Mouse (Mus musculus) frontal cortex, postnatal 10 days (tissue): ENCODE measurements at regions not wholly inside any gene's neighbourhood (a gene's known extent, or its start where the extent isn't known, plus 50 kb on each side); places are given as distances from the start of the nearest gene placed in this dataset.

Experiments
- DNase-seq, 2 experiments: peaks; one replicate each; pipeline ENCODE4 v3.0.0; 2022; ENCODE audit warnings: low spot score in 2 of 2, mixed read lengths in 1 of 2

- DNase-seq, result no peak
Observed at GRCm38 (mm10) chr13:5714191-5714591, 147.1 kb upstream of the Klf6 start.

DNA sequence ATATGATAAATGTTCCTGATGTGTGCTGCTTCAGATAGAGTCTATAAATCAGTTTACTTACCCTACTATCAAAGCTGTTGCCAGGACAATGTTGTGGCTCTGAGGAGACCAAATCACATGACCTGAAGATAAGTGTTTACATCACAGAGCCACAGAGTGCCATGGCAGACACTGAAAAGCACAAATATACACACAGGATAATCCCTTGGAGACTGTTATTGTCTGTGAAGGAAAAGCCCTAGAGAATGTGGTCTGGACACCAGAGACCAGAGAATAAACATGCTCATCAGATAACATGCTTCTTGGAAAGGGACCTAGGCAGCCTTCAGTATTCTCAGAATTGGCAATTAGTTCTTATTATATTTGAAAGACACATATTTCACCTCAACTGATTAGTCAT is 146.5 kb upstream of the Klf6 start:
- no peak for DNase-seq

- DNase-seq, result no peak
Observed at GRCm38 (mm10) chr13:5716749-5717148, 144.5 kb upstream of the Klf6 start.

- no peak for DNase-seq
Observed at GRCm38 (mm10) chr13:5723319-5723718, 138.0 kb upstream of the Klf6 start.

- DNase-seq, result no peak
Observed at GRCm38 (mm10) chr13:5724364-5724763, 136.9 kb upstream of the Klf6 start.

DNA sequence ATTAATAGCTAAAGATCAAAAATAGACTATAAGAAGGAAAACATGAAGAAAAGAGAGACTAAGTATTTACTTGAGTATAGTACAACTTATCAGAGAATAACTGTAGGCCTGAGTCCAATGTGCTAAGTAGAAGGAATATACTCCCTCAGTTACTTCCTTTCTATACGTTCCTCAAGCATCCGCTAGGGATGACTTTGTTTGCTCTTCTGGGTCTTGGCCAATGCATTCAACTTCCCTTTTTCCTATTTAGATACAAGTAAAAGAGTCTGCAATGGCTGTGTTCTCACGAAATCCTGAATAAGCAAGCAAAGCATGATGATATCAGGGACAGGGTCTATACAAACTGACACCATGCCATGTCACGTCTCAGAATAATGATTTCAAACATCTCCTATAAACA is 135.3 kb upstream of the Klf6 start:
- DNase-seq, result no peak

DNA sequence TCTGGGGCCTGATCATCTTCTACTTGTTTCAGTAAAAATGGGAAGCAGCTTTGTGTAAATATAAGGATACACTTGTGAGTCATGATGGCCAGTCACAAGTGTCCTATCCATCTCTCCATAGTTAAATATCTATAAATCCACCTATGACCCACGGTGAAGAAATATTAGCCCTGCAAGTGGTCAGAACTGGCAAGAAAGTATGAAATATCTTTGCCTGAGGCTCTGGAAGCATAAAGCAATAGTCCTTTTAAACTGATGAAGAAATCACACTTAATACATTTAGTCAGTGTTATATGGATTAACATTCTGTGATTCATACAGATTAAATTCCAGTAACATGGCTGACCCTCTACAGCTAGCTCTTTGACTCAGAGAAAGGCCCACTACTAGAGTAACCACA is 134.8 kb upstream of the Klf6 start:
- DNase-seq, result no peak

DNA sequence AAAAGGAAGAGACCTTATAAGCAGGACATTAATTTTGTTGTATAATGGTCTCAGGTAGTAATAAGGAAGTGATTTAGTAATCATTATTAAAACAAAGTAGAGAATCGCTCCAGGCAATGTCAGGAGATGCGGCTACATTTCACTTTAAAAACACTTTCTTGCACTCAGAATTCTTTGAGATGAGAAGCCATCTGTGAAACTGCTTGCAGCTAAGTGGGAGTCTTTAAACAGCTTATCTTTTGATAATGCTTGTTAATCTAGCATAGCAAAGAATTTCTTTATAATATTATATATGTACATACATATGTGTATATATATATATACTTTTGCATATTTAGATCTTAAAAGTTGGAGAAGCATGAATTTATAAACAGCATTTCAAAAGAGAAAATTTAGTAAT is 133.1 kb upstream of the Klf6 start:
- DNase-seq, result no peak

DNA sequence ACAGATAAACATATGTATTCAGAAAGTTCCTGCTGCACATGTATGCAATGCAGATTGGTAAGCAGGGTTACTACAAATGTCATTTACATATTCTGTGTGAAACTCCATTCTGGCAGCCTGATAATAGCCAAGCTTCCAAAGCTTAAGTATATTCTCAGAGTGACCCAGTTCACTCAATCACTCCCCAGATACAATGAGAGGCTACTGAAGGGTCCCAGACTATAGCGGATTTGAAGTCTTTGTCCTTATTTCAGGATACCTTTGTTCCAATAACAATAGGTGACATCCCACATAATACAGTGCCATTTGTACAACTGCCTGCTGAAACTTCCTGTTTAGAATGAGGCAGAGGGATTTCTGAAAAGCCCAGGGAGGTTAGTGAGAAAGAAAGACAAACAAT is 132.5 kb upstream of the Klf6 start:
- no peak for DNase-seq

- DNase-seq, result no peak
Observed at GRCm38 (mm10) chr13:5729426-5730068, 131.7 kb upstream of the Klf6 start.

DNA sequence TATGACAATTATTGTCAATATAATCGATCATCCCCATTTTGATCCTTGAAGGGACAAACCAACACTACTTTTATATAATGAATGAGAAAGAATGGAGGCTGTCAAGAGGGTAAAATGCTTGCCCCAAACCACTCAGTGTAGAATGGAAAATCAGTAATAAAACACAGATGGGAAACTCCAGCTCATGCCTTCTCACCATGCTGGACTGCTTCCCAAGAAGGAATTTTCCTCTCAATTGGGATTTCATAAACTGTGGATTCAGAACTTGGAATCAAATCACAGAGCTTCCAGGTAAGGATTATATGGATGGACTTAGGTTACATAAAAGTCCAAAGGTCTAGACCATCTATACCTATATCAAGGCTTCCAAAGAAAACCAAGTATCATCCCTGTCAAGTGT is 129.1 kb upstream of the Klf6 start:
- no peak for DNase-seq

DNA sequence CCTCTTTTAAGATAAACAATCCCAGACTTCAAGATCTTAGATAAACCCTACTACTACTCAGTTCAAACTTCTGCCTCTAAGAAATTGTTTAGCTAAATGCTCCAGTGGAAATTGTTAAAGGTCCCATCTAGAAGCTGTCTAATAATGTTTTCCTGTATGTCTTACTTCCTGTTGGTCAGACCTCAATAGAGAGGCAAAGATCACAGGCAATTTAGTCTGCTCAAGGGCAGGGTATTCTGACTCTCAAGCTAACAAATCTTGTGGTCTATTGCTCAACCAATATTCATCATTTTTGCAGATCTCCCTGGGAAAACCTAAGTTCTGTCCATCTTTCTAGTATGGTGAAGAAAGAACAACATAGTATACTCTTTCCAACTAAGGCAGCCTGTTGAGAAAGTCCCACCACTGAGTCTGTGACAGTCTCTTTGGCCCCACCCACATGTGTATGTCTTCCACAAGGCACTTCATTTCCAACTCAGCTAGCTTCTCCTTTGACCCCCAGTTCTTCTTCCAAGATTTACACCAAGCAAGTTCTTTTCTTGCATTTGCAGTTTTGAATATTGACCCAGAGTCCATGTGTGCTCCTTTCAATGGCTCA is 126.2 kb upstream of the Klf6 start:
- DNase-seq, result no peak

- no peak for DNase-seq
Observed at GRCm38 (mm10) chr13:5736472-5736871, 124.8 kb upstream of the Klf6 start.

DNA sequence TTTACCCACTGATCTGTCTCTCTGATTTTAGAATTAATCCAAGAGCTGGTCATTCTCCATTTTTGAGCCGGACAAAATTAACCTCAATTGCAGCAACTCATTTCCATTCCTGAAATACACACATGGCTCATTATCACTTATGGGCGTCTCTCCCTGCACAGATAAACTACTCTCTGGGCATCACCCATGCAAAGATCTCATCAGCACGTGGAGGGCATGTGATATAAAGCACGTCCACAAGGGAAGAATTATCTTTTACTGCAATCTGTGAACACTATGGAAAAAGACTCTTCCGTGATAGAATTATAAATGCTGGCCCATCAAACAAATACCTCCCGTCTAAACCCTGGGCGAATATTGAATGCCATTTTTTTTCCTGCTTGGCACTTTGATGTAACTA is 124.1 kb upstream of the Klf6 start:
- no peak for DNase-seq

DNA sequence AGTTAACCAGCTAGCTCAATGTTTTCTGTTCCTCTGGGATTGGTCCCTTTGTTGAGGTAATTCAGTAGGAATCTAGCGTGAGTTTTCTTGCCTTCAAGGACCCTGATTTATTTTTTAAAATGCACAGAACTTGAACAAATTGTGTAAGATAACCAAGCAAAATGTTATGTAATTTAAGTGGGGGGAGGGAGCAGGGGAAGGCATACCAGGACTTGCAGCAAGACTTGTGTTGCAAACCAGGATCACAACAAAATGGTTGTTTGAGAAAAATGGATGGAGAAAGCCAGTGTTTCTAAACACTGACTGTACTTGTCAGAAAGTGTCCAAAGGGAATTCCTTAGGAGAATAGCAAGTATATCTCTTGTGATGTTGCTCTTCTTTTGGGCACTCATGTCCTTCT is 120.5 kb upstream of the Klf6 start:
- no peak for DNase-seq

DNA sequence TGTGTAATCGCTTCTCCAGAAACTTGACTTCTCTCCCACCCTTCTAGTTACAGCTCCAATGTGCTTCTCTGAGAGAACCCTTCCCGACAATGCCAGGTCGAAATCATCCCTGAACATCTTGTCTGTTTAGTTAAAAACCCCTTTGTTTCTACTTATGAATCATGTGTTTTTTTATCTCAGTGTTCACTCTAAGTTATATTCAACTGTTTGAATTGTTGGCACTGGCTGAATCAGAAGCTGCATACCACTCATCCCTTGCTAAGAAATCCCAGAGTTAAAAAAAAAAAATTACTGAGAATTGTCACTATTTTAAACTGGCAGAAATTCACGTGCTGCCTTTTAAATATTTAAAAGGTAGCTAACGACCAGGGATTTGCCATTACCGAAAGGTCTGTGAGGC is 116.3 kb upstream of the Klf6 start:
- DNase-seq, result no peak

GRCm38 (mm10) chr13:5757176-5757575 is 104.1 kb upstream of the Klf6 start:
- no peak for DNase-seq

DNA sequence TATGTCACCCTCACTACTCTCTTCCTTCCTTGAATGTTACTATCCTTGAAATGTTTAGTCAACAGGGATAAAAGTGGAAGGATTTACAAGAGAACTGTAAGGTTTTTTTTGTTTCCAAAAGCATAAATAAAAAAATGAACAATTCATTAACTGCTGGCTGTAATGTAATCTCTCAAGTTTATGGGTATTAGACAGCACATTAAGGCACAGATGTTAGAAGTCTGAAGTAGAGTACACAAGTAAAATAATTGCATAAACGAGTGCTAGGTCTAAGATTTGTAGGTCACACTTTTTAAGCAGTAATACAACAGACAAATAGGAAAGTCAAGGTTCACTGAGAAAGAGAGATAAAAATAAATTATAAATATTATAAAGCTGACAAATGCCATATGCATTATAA is 103.3 kb upstream of the Klf6 start:
- DNase-seq, result no peak

DNA sequence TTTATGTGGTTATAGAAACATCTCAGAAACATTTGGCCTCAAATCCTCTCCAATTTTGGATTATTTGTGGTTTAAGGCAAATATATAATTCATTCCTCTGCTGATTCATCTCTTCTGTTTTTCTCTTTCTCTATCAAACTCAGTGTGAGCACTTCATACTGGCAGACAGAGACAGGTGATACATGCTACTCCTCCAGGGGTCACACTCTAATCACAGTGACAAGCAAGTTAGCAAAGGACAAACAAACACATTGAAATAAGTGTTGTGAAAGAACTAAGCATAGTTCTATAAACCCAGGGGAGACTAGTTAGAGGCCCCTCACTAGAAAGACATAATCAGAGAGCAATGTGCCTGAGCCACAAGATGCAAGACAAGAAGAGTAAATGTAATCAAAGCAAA is 101.3 kb upstream of the Klf6 start:
- no peak for DNase-seq

GRCm38 (mm10) chr13:5766394-5766793 is 94.9 kb upstream of the Klf6 start:
- no peak for DNase-seq

DNA sequence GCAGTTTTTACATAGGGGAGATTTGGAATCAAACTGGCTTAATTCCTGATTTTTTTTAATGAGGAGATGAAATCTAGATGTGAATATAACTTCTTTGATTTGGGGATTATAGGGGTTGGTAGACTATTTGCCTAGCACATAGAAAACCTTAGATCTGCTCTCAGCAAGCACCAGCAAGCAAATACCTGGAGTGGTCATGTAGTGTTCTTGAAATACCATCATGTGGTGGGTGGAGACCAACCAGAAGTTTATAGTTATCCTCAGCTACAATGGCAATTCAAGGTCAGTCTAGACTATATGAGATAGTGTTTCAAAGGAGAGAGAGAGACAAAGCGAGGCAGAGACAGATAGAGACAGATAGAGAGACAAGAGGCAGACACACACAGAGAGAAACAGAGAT is 94.1 kb upstream of the Klf6 start:
- DNase-seq, result no peak

GRCm38 (mm10) chr13:5768699-5769098 is 92.6 kb upstream of the Klf6 start:
- no peak for DNase-seq

DNA sequence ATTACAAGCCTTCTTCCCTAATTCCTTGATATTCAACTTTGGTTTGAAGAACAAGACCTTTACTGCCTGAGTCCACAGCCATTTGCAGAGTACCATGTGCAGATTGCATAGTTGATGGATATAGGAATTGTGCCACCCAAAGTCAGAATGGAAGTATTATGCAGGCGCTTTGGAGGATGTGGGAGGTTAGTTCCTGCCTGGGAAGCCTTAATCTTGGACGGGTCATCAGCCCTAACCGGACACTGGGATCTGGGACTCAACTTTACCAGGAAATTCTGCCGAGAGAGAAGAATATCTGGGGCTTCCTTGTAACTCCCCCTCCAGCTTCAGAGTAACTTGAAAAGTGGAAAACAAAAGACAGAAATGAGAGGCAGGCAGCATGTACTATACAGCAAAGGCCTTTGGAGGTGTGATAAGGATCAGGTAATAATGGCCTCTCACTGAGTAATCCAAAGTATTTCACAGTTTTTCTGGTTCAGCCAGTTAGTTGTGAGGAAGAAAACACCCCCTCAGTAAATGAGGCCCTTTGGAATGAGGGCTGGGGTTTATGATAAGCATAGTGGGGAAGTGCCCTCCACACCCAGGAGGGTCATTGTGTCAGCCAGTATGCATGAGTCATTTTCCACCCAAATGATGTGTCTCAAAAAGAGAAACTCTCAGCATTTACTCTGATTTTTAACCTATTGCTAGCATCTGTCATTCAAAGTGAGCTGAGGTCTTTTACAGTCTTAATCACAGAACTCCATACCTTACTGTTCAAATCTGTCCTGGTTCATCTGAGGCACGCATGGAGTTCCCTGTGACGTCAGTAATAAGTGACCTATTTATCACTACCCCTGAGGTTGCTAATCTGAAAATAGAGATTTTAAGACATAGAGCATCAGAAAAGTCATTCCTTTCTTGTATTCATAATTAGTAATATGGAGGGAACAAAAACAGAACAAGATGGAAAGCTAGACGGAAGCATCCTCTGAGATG is 91.7 kb upstream of the Klf6 start:
- DNase-seq, result no peak
